Mouse (Mus musculus) heart, embryonic 12.5 days (tissue): ENCODE measurements around the gene Pcsk6. TPM values are rescaled to one million over a fixed set of nuclear protein-coding genes. Genes with fewer than 3 reads are reported as not detected.
"Not testable (repeated sequence)": the region's sequence is repeated elsewhere in the genome, so short reads cannot be mapped to it uniquely, and the experiment has no call there.

Source experiments
- ATAC-seq: fragments of 200-750 bp; cut with Nextera tagmentation; 2 replicates; pipeline ENCODE4 v1.8.0; 2017; ENCODE audit warnings: moderate TSS enrichment, moderate library complexity; ENCODE audit not compliant: insufficient number of reproducible peaks, low FRiP score
- H3K27ac ChIP-seq: fragments of 300-500 bp; sonication (generic); 2 replicates; pipeline ENCODE4 v1.5.1; 2016; ENCODE audit warnings: mild to moderate bottlenecking, moderate library complexity; ENCODE audit not compliant: poor library complexity, severe bottlenecking
- H3K27me3 ChIP-seq: fragments of 300-500 bp; sonication (generic); replicated peaks from 2 replicates; pipeline ENCODE4 v1.6.1; 2016; ENCODE audit warnings: mild to moderate bottlenecking, moderate library complexity
- H3K36me3 ChIP-seq: fragments of 300-500 bp; sonication (generic); 2 replicates; pipeline ENCODE4 v1.6.1; 2016; ENCODE audit warnings: mild to moderate bottlenecking, moderate library complexity
- H3K4me1 ChIP-seq: fragments of 300-500 bp; sonication (generic); replicated peaks from 2 replicates; pipeline ENCODE4 v1.6.1; 2016; ENCODE audit warnings: mild to moderate bottlenecking
- H3K4me2 ChIP-seq: fragments of 300-500 bp; sonication (generic); 2 replicates; pipeline ENCODE4 v1.6.1; 2016; ENCODE audit warnings: mild to moderate bottlenecking, moderate library complexity
- H3K4me3 ChIP-seq: fragments of 300-500 bp; sonication (generic); 2 replicates; pipeline ENCODE4 v1.5.1; 2016; ENCODE audit warnings: mild to moderate bottlenecking
- H3K9ac ChIP-seq: fragments of 300-500 bp; sonication (generic); 2 replicates; pipeline ENCODE4 v1.6.1; 2016; ENCODE audit warnings: mild to moderate bottlenecking, moderate library complexity
- H3K9me3 ChIP-seq: fragments of 300-500 bp; sonication (generic); replicated peaks from 2 replicates; pipeline ENCODE4 v1.6.1; 2016; ENCODE audit warnings: mild to moderate bottlenecking, moderate library complexity
- WGBS: fragments of 180-500 bp; shearing (Covaris S2); methylation state at CpG from one replicate; pipeline ENCODE4 v1.1.7; 2016; 5-methylcytosine and 5-hydroxymethylcytosine counted together
- polyA plus RNA-seq: library from polyadenylated mRNA; unstranded; fragments of >200 nt; fragmentation: Nextera tagmentation; extraction: Ambion mirVana; gene quantifications from 2 replicates; pipeline ENCODE4 v1.2.1, GENCODE M21; 2016

The Pcsk6 gene
- polyA plus RNA-seq, 1 experiment from 2014 or later, result 2.7 TPM

- peaks cover 7% of the 10 kb centered on the region for H3K4me1 ChIP-seq
These were observed 178.7 kb downstream of the Pcsk6 start for GRCm38 (mm10) chr7:66040026-66040814.

GRCm38 (mm10) chr7:66043552-66044459 is 182.3 kb downstream of the Pcsk6 start, which contains the start of gene Gm45213:
Gene Gm45213 (plus strand): TSS chr7:66043602.
- no peak within 1 kb of the TSS for H3K27ac ChIP-seq

More at GRCm38 (mm10) chr7:66040026-66040814, 178.7 kb downstream of the Pcsk6 start:
- Histone ChIP-seq H3K4me2 (no peak overlapping the region), H3K9me3 (no peaks in the 10 kb centered on the region), H3K9ac (no peak overlapping the region), H3K27me3 (peaks cover 35% of the 10 kb centered on the region), H3K27ac (no peak overlapping the region), H3K4me3 (no peak overlapping the region), H3K36me3 (no peaks in the 10 kb centered on the region)
- no peak for ATAC-seq
- 64% methylated on average over 18 of the region's 18 CpGs for WGBS

GRCm38 (mm10) chr7:66044617-66045016 is 183.1 kb downstream of the Pcsk6 start:
- Histone ChIP-seq H3K4me3 (no peak overlapping the region), H3K27ac (no peak overlapping the region), H3K36me3 (no peaks in the 10 kb centered on the region), H3K9ac (no peak overlapping the region), H3K4me2 (no peak overlapping the region), H3K4me1 (no peaks in the 10 kb centered on the region), H3K9me3 (no peaks in the 10 kb centered on the region), H3K27me3 (peaks cover 63% of the 10 kb centered on the region)
- 48% methylated on average over 9 of the region's 9 CpGs for WGBS
- no peak for ATAC-seq

More at GRCm38 (mm10) chr7:66043552-66044459, 182.3 kb downstream of the Pcsk6 start, which contains the start of gene Gm45213:
- Histone ChIP-seq H3K9me3 (no peaks in the 10 kb centered on the region), H3K9ac (no peak within 1 kb of the TSS), H3K4me1 (no peaks in the 10 kb centered on the region), H3K36me3 (no peaks in the 10 kb centered on the region), H3K27me3 (peaks cover 61% of the 10 kb centered on the region), H3K4me3 (no peak within 1 kb of the TSS), H3K4me2 (no peak within 1 kb of the TSS)
- WGBS, result 78% methylated on average over 10 of the region's 10 CpGs
- no peak for ATAC-seq

- Histone ChIP-seq H3K4me3 (no peak overlapping the region), H3K9ac (no peak overlapping the region), H3K27ac (no peak overlapping the region), H3K4me1 (no peaks in the 10 kb centered on the region), H3K27me3 (peaks cover 61% of the 10 kb centered on the region), H3K36me3 (no peaks in the 10 kb centered on the region), H3K9me3 (no peaks in the 10 kb centered on the region), H3K4me2 (no peak overlapping the region)
- 54% methylated on average over 17 of the region's 17 CpGs for WGBS
- ATAC-seq, result no peak
These were observed 185.7 kb downstream of the Pcsk6 start for GRCm38 (mm10) chr7:66046921-66047918.

GRCm38 (mm10) chr7:66047975-66048374 is 186.4 kb downstream of the Pcsk6 start:
- no peak overlapping the region for H3K27ac ChIP-seq
- no peak for ATAC-seq
- no peak overlapping the region for H3K4me2 ChIP-seq
- WGBS, result 68% methylated on average over 4 of the region's 4 CpGs
- H3K4me3 ChIP-seq, result no peak overlapping the region
- no peaks in the 10 kb centered on the region for H3K4me1 ChIP-seq
- no peaks in the 10 kb centered on the region for H3K9me3 ChIP-seq
- H3K9ac ChIP-seq, result no peak overlapping the region
- peaks cover 61% of the 10 kb centered on the region for H3K27me3 ChIP-seq
- H3K36me3 ChIP-seq, result no peaks in the 10 kb centered on the region

- Histone ChIP-seq H3K4me3 (no peak overlapping the region), H3K4me2 (no peak overlapping the region), H3K27me3 (peaks cover 58% of the 10 kb centered on the region), H3K4me1 (no peaks in the 10 kb centered on the region), H3K27ac (no peak overlapping the region), H3K36me3 (no peaks in the 10 kb centered on the region), H3K9ac (no peak overlapping the region), H3K9me3 (no peaks in the 10 kb centered on the region)
- no peak for ATAC-seq
- WGBS, result 83% methylated on average over 12 of the region's 12 CpGs
These were observed 187.1 kb downstream of the Pcsk6 start for GRCm38 (mm10) chr7:66048446-66049230.

- Histone ChIP-seq H3K4me3 (no peak overlapping the region), H3K27ac (no peak overlapping the region), H3K27me3 (peaks cover 14% of the 10 kb centered on the region; the same call in 1 of the 2 replicates), H3K9me3 (no peaks in the 10 kb centered on the region), H3K4me1 (no peaks in the 10 kb centered on the region), H3K4me2 (no peak overlapping the region), H3K9ac (no peak overlapping the region), H3K36me3 (no peaks in the 10 kb centered on the region)
- 75% methylated on average over 4 of the region's 4 CpGs for WGBS
- ATAC-seq, result no peak
These were observed 192.5 kb downstream of the Pcsk6 start for GRCm38 (mm10) chr7:66053946-66054483.

- H3K9me3 ChIP-seq, H3K4me3 ChIP-seq, H3K4me1 ChIP-seq, H3K36me3 ChIP-seq, H3K27me3 ChIP-seq, H3K27ac ChIP-seq, H3K9ac ChIP-seq, ATAC-seq, H3K4me2 ChIP-seq: not testable (repeated sequence)
- 15% methylated on average over 2 of the region's 2 CpGs for WGBS
These were observed 193.8 kb downstream of the Pcsk6 start for GRCm38 (mm10) chr7:66055356-66055755.

GRCm38 (mm10) chr7:66058703-66059102 is 197.2 kb downstream of the Pcsk6 start, which contains the start of gene Snrpa1:
Gene Snrpa1 (plus strand): TSS chr7:66059003.
- Histone ChIP-seq H3K27ac (no peak within 1 kb of the TSS), H3K4me2 (peak within 1 kb of the TSS; percentile 95), H3K4me3 (peak within 1 kb of the TSS; percentile 76), H3K36me3 (peaks cover 11% of the 10 kb centered on the region), H3K9ac (peak within 1 kb of the TSS; percentile 89), H3K27me3 (peaks cover 6% of the 10 kb centered on the region; the same call in 1 of the 2 replicates), H3K9me3 (no peaks in the 10 kb centered on the region), H3K4me1 (peaks cover 14% of the 10 kb centered on the region)
- ATAC-seq, result no peak
- WGBS, result 53% methylated on average over 1 of the region's 1 CpGs
